Mouse (Mus musculus) forebrain, embryonic 15.5 days (tissue): ENCODE results near the gene Mtch1. TPM values are rescaled to one million over a fixed set of nuclear protein-coding genes. Genes with fewer than 3 reads are reported as not detected.
A peak's percentile ranks its signal among the peaks of the same experiment; 100 is the strongest.
"Not testable (repeated sequence)": the region's sequence is repeated elsewhere in the genome, so short reads cannot be mapped to it uniquely, and the experiment has no call there.

Source experiments
- ATAC-seq: fragments of 200-750 bp; cut with Nextera tagmentation; replicated peaks from 2 replicates; pipeline ENCODE4 v1.8.0; 2017; ENCODE audit warnings: mild to moderate bottlenecking, moderate TSS enrichment, moderate library complexity
- H3K27ac ChIP-seq: fragments of 300-500 bp; sonication (generic); replicated peaks from 2 replicates; pipeline ENCODE4 v1.5.1; 2015; ENCODE audit warnings: mild to moderate bottlenecking, inconsistent platforms
- H3K27me3 ChIP-seq: fragments of 300-500 bp; sonication (generic); 2 replicates; pipeline ENCODE4 v1.6.1; 2015; ENCODE audit warnings: inconsistent platforms
- H3K36me3 ChIP-seq: fragments of 300-500 bp; sonication (generic); 2 replicates; pipeline ENCODE4 v1.6.1; 2015; ENCODE audit warnings: mild to moderate bottlenecking, inconsistent platforms
- H3K4me1 ChIP-seq: fragments of 300-500 bp; sonication (generic); 2 replicates; pipeline ENCODE4 v1.6.1; 2015; ENCODE audit warnings: inconsistent platforms
- H3K4me2 ChIP-seq: fragments of 300-500 bp; sonication (generic); replicated peaks from 2 replicates; pipeline ENCODE4 v1.6.1; 2015; ENCODE audit warnings: mild to moderate bottlenecking, inconsistent platforms
- H3K4me3 ChIP-seq: fragments of 300-500 bp; sonication (generic); 2 replicates; pipeline ENCODE4 v1.5.1; 2015; ENCODE audit warnings: mild to moderate bottlenecking, inconsistent platforms
- H3K9ac ChIP-seq: fragments of 300-500 bp; sonication (generic); replicated peaks from 2 replicates; pipeline ENCODE4 v1.6.1; 2015; ENCODE audit warnings: mild to moderate bottlenecking, inconsistent platforms
- H3K9me3 ChIP-seq: fragments of 300-500 bp; sonication (generic); 2 replicates; pipeline ENCODE4 v1.6.1; 2016; ENCODE audit warnings: inconsistent platforms
- WGBS: fragments of 180-500 bp; shearing (Covaris S2); methylation state at CpG from one replicate; pipeline ENCODE4 v1.1.7; 2015; ENCODE audit warnings: mixed read lengths; 5-methylcytosine and 5-hydroxymethylcytosine counted together
- polyA plus RNA-seq: library from polyadenylated mRNA; unstranded; fragments of >200 nt; fragmentation: Nextera tagmentation; extraction: Ambion mirVana; gene quantifications from 2 replicates; pipeline ENCODE4 v1.2.1, GENCODE M21; 2015

The Mtch1 gene
- polyA plus RNA-seq, 1 experiment from 2014 or later, result 464 TPM

- no peaks in the 10 kb centered on the region for H3K9me3 ChIP-seq
- no peaks in the 10 kb centered on the region for H3K27me3 ChIP-seq
- no peak overlapping the region for H3K4me2 ChIP-seq
- 38% methylated on average over 3 of the region's 3 CpGs for WGBS
- no peaks in the 10 kb centered on the region for H3K36me3 ChIP-seq
- no peak for ATAC-seq
- peaks cover 25% of the 10 kb centered on the region for H3K4me1 ChIP-seq
- no peak overlapping the region for H3K27ac ChIP-seq
- no peak overlapping the region for H3K4me3 ChIP-seq
- H3K9ac ChIP-seq, result no peak overlapping the region
Observed at GRCm38 (mm10) chr17:29358928-29359327, 11.2 kb upstream of the Mtch1 start.

- no peak; the same call in 1 of the 2 replicates for ATAC-seq
- H3K9ac ChIP-seq, result peak overlapping the region; percentile 8
- H3K4me1 ChIP-seq, result peaks cover 25% of the 10 kb centered on the region
- no peaks in the 10 kb centered on the region for H3K9me3 ChIP-seq
- H3K4me3 ChIP-seq, result peak overlapping the region; percentile 37
- no peaks in the 10 kb centered on the region for H3K27me3 ChIP-seq
- WGBS, result 1% methylated on average over 9 of the region's 9 CpGs
- H3K4me2 ChIP-seq, result peak overlapping the region; percentile 55
- H3K36me3 ChIP-seq, result no peaks in the 10 kb centered on the region
- H3K27ac ChIP-seq, result peak overlapping the region; percentile 90
Observed at GRCm38 (mm10) chr17:29356882-29357281, 9.1 kb upstream of the Mtch1 start.

GRCm38 (mm10) chr17:29356479-29356856 lies 8.7 kb upstream of the Mtch1 start:
- H3K4me3 ChIP-seq, result peak overlapping the region; percentile 37
- H3K9ac ChIP-seq, result peak overlapping the region; percentile 8
- peak overlapping the region; percentile 90 for H3K27ac ChIP-seq
- 0% methylated on average over 11 of the region's 11 CpGs for WGBS
- ATAC-seq, result peak; percentile 94
- H3K9me3 ChIP-seq, result no peaks in the 10 kb centered on the region
- H3K4me1 ChIP-seq, result peaks cover 25% of the 10 kb centered on the region
- no peaks in the 10 kb centered on the region for H3K36me3 ChIP-seq
- H3K4me2 ChIP-seq, result peak overlapping the region; percentile 55
- no peaks in the 10 kb centered on the region for H3K27me3 ChIP-seq

- ATAC-seq, result peak; percentile 36
- H3K4me2 ChIP-seq, result peak overlapping the region; percentile 55
- 4% methylated on average over 17 of the region's 17 CpGs for WGBS
Observed at GRCm38 (mm10) chr17:29355841-29356478, 8.2 kb upstream of the Mtch1 start.

GRCm38 (mm10) chr17:29355461-29355840 lies 7.7 kb upstream of the Mtch1 start:
- 14% methylated on average over 5 of the region's 5 CpGs for WGBS
- H3K9ac ChIP-seq, result peak overlapping the region; percentile 20; the same call in 1 of the 2 replicates
- H3K4me3 ChIP-seq, result no peak overlapping the region
- no peak overlapping the region; the same call in 1 of the 2 replicates for H3K4me2 ChIP-seq
- no peaks in the 10 kb centered on the region for H3K9me3 ChIP-seq
- no peaks in the 10 kb centered on the region for H3K27me3 ChIP-seq
- peak; percentile 57 for ATAC-seq
- peak overlapping the region; percentile 90 for H3K27ac ChIP-seq
- H3K4me1 ChIP-seq, result peaks cover 25% of the 10 kb centered on the region
- no peaks in the 10 kb centered on the region for H3K36me3 ChIP-seq

More at GRCm38 (mm10) chr17:29355841-29356478, 8.2 kb upstream of the Mtch1 start:
- Histone ChIP-seq H3K4me1 (peaks cover 25% of the 10 kb centered on the region), H3K9ac (peak overlapping the region; percentile 8), H3K9me3 (no peaks in the 10 kb centered on the region), H3K27ac (peak overlapping the region; percentile 90), H3K36me3 (no peaks in the 10 kb centered on the region), H3K4me3 (peak overlapping the region; percentile 37), H3K27me3 (no peaks in the 10 kb centered on the region)

- H3K36me3 ChIP-seq, ATAC-seq, H3K27ac ChIP-seq, H3K9ac ChIP-seq, H3K27me3 ChIP-seq, H3K9me3 ChIP-seq, H3K4me3 ChIP-seq, H3K4me2 ChIP-seq: not testable (repeated sequence)
- peaks cover 25% of the 10 kb centered on the region for H3K4me1 ChIP-seq
- 59% methylated on average over 5 of the region's 5 CpGs for WGBS
Observed at GRCm38 (mm10) chr17:29351056-29351455, 3.3 kb upstream of the Mtch1 start.

GRCm38 (mm10) chr17:29348996-29349395 lies 1.3 kb upstream of the Mtch1 start:
- no peak for ATAC-seq
- WGBS, result 77% methylated on average over 2 of the region's 2 CpGs
- H3K9ac ChIP-seq, result no peak overlapping the region
- H3K4me3 ChIP-seq, result no peak overlapping the region
- peaks cover 5% of the 10 kb centered on the region for H3K36me3 ChIP-seq
- H3K9me3 ChIP-seq, result no peaks in the 10 kb centered on the region
- H3K27me3 ChIP-seq, result no peaks in the 10 kb centered on the region
- H3K4me1 ChIP-seq, result peaks cover 25% of the 10 kb centered on the region
- 0 out of 2 replicates have a peak overlapping the region, but pooled peaks have one; percentile 96 for H3K27ac ChIP-seq
- H3K4me2 ChIP-seq, result no peak overlapping the region

GRCm38 (mm10) chr17:29347126-29347644 lies 549 bp downstream of the Mtch1 start:
- WGBS, result under 1% methylated on average over 39 of the region's 45 CpGs
- H3K36me3 ChIP-seq, result peaks cover 21% of the 10 kb centered on the region
- no peaks in the 10 kb centered on the region for H3K9me3 ChIP-seq

GRCm38 (mm10) chr17:29346496-29347125 lies 1.1 kb downstream of the Mtch1 start:
- H3K4me2 ChIP-seq, result peak overlapping the region; percentile 70
- WGBS, result under 1% methylated on average over 11 of the region's 11 CpGs

More at GRCm38 (mm10) chr17:29347126-29347644, 549 bp downstream of the Mtch1 start:
- H3K27me3 ChIP-seq, result no peaks in the 10 kb centered on the region
- peak overlapping the region; percentile 70 for H3K4me2 ChIP-seq
- ATAC-seq, result peak; percentile 39
- peak overlapping the region; percentile 98 for H3K9ac ChIP-seq
- H3K27ac ChIP-seq, result peak overlapping the region; percentile 96
- H3K4me1 ChIP-seq, result peaks cover 30% of the 10 kb centered on the region
- peak overlapping the region; percentile 97 for H3K4me3 ChIP-seq

GRCm38 (mm10) chr17:29345272-29345671 lies 2.5 kb downstream of the Mtch1 start:
- Histone ChIP-seq H3K36me3 (peaks cover 24% of the 10 kb centered on the region), H3K27ac (peak overlapping the region; percentile 96), H3K9ac (peak overlapping the region; percentile 98; the same call in 1 of the 2 replicates), H3K27me3 (no peaks in the 10 kb centered on the region), H3K4me1 (peaks cover 48% of the 10 kb centered on the region), H3K4me2 (peak overlapping the region; percentile 70), H3K9me3 (no peaks in the 10 kb centered on the region), H3K4me3 (peak overlapping the region; percentile 97; the same call in 1 of the 2 replicates)
- 88% methylated on average over 12 of the region's 12 CpGs for WGBS
- ATAC-seq, result no peak

More at GRCm38 (mm10) chr17:29346496-29347125, 1.1 kb downstream of the Mtch1 start:
- H3K4me3 ChIP-seq, result peak overlapping the region; percentile 97
- no peaks in the 10 kb centered on the region for H3K27me3 ChIP-seq
- peak; percentile 64 for ATAC-seq
- peak overlapping the region; percentile 96 for H3K27ac ChIP-seq
- peaks cover 36% of the 10 kb centered on the region for H3K4me1 ChIP-seq
- no peaks in the 10 kb centered on the region for H3K9me3 ChIP-seq
- H3K9ac ChIP-seq, result peak overlapping the region; percentile 98
- H3K36me3 ChIP-seq, result peaks cover 21% of the 10 kb centered on the region

- Histone ChIP-seq H3K4me3 (no peak overlapping the region), H3K4me1 (peaks cover 64% of the 10 kb centered on the region), H3K27ac (no peak overlapping the region), H3K36me3 (peaks cover 40% of the 10 kb centered on the region), H3K9me3 (no peaks in the 10 kb centered on the region), H3K4me2 (no peak overlapping the region), H3K27me3 (no peaks in the 10 kb centered on the region), H3K9ac (no peak overlapping the region)
- WGBS, result 88% methylated on average over 5 of the region's 5 CpGs
- no peak for ATAC-seq
Observed at GRCm38 (mm10) chr17:29343241-29343640, 4.5 kb downstream of the Mtch1 start.
